Mouse (Mus musculus) forebrain, postnatal 0 days (tissue): ENCODE results near the gene Crls1. TPM values are rescaled to one million over a fixed set of nuclear protein-coding genes. Genes with fewer than 3 reads are reported as not detected.

Experiments
- ATAC-seq: fragments of 200-750 bp; cut with Nextera tagmentation; 2 replicates; pipeline ENCODE4 v1.8.0; 2017; ENCODE audit warnings: mild to moderate bottlenecking, moderate library complexity
- DNase-seq: peaks from one replicate; pipeline ENCODE4 v3.0.0-alpha.2; 2015
- H3K27ac ChIP-seq: fragments of 300-500 bp; sonication (generic); 2 replicates; pipeline ENCODE4 v1.5.1; 2014; ENCODE audit warnings: low read depth, mild to moderate bottlenecking, antibody characterized with exemption, low read length, moderate library complexity, mixed read lengths
- H3K27me3 ChIP-seq: fragments of 300-500 bp; sonication (generic); 2 replicates; pipeline ENCODE4 v1.6.1; 2014; ENCODE audit warnings: mild to moderate bottlenecking, low read length, mixed read lengths; ENCODE audit not compliant: insufficient read depth
- H3K36me3 ChIP-seq: fragments of 300-500 bp; sonication (generic); 2 replicates; pipeline ENCODE4 v1.6.1; 2014; ENCODE audit warnings: mild to moderate bottlenecking, moderate library complexity; ENCODE audit not compliant: insufficient read depth
- H3K4me1 ChIP-seq: fragments of 300-500 bp; sonication (generic); 2 replicates; pipeline ENCODE4 v1.6.1; 2014; ENCODE audit warnings: antibody characterized with exemption; ENCODE audit not compliant: insufficient read depth
- H3K4me2 ChIP-seq: fragments of 300-500 bp; sonication (generic); 2 replicates; pipeline ENCODE4 v1.6.1; 2014; ENCODE audit warnings: low read depth, mild to moderate bottlenecking, moderate library complexity
- H3K4me3 ChIP-seq: fragments of 300-500 bp; sonication (generic); 2 replicates; pipeline ENCODE4 v1.5.1; 2014; ENCODE audit warnings: low read depth, low read length, mixed read lengths
- H3K9ac ChIP-seq: fragments of 300-500 bp; sonication (generic); 2 replicates; pipeline ENCODE4 v1.6.1; 2014; ENCODE audit warnings: mild to moderate bottlenecking
- H3K9me3 ChIP-seq: fragments of 300-500 bp; sonication (generic); 2 replicates; pipeline ENCODE4 v1.6.1; 2016; ENCODE audit warnings: low read length
- CTCF ChIP-seq: sonication (generic); IDR thresholded peaks from 2 replicates; pipeline ENCODE4 v1.5.1; 2016; ENCODE audit warnings: antibody characterized with exemption, control low read depth, low read depth
- WGBS: fragments of 180-500 bp; shearing (Covaris S2); extraction: QIAGEN DNeasy Blood & Tissue Kit; methylation state at CpG from one replicate; pipeline ENCODE4 v1.1.7; 2014; 5-methylcytosine and 5-hydroxymethylcytosine counted together
- polyA plus RNA-seq: library from polyadenylated mRNA; unstranded; fragments of >200 nt; fragmentation: Nextera tagmentation; extraction: Ambion mirVana; gene quantifications from 2 replicates; pipeline ENCODE4 v1.2.1, GENCODE M21; 2015
- total RNA-seq: library from RNA; depleted of rRNA; stranded (reverse); fragments of >200 nt; gene quantifications from 2 replicates; pipeline ENCODE4 v1.2.3, GENCODE M21; 2014; rRNA removed

Gene Crls1
- 37.7 and 41.9 TPM in 2 replicates for total RNA-seq
- polyA plus RNA-seq: 22.0 and 24.4 TPM in 2 replicates

- WGBS: under 1% methylated on average over 88 of the region's 96 CpGs
- H3K36me3 ChIP-seq: peaks cover 3% of the 10 kb centered on the region; the same call in 1 of the 2 replicates
- peaks cover 17% of the 10 kb centered on the region for H3K4me1 ChIP-seq
- H3K4me3 ChIP-seq: peak within 1 kb of the TSS; percentile 92
- H3K4me2 ChIP-seq: peak within 1 kb of the TSS; percentile 67
- peak; percentile 99 for TF ChIP-seq CTCF
- ATAC-seq: peak; percentile 93
- H3K9ac ChIP-seq: peak within 1 kb of the TSS; percentile 76
- H3K27ac ChIP-seq: peak within 1 kb of the TSS; percentile 88
- H3K27me3 ChIP-seq: no peaks in the 10 kb centered on the region
- H3K9me3 ChIP-seq: no peaks in the 10 kb centered on the region
- peak; percentile 98 for DNase-seq
These were observed at the start of gene Crls1 for GRCm38 (mm10) chr2:132846407-132847358. Gene Crls1 (plus strand): TSS chr2:132846666.

GRCm38 (mm10) chr2:132802976-132803375 lies 43.5 kb upstream of the Crls1 start:
- no peak overlapping the region for H3K4me2 ChIP-seq

GRCm38 (mm10) chr2:132815608-132816314 lies 30.7 kb upstream of the Crls1 start, which contains the start of the genes Trmt6 and Mcm8:
Gene Trmt6 (minus strand): TSS chr2:132816055.
Gene Mcm8 (plus strand): TSS chr2:132816141.
- peak; percentile 47 for TF ChIP-seq CTCF
- H3K9me3 ChIP-seq: no peaks in the 10 kb centered on the region
- under 1% methylated on average over 59 of the region's 59 CpGs for WGBS
- DNase-seq (peak; percentile 96), ATAC-seq (peak; percentile 100)
- peak within 1 kb of the TSS; percentile 50 for H3K27ac ChIP-seq
- no peaks in the 10 kb centered on the region for H3K27me3 ChIP-seq
- no peaks in the 10 kb centered on the region for H3K4me1 ChIP-seq
- peak within 1 kb of the TSS; percentile 75 for H3K4me2 ChIP-seq
- peak within 1 kb of the TSS; percentile 83 for H3K4me3 ChIP-seq
- peaks cover 18% of the 10 kb centered on the region for H3K36me3 ChIP-seq
- H3K9ac ChIP-seq: peak within 1 kb of the TSS; percentile 60

More at GRCm38 (mm10) chr2:132802976-132803375, 43.5 kb upstream of the Crls1 start:
- 85% methylated on average over 2 of the region's 2 CpGs for WGBS
- Histone ChIP-seq H3K4me3 (no peak overlapping the region), H3K9ac (no peak overlapping the region), H3K36me3 (peaks cover 44% of the 10 kb centered on the region), H3K27me3 (no peaks in the 10 kb centered on the region), H3K27ac (no peak overlapping the region), H3K4me1 (no peaks in the 10 kb centered on the region), H3K9me3 (no peaks in the 10 kb centered on the region)
- no peak for TF ChIP-seq CTCF
- DNase-seq (no peak), ATAC-seq (no peak)

GRCm38 (mm10) chr2:132841071-132841470 lies 5.4 kb upstream of the Crls1 start:
- H3K27me3 ChIP-seq: no peaks in the 10 kb centered on the region
- H3K9ac ChIP-seq: no peak overlapping the region
- no peaks in the 10 kb centered on the region for H3K9me3 ChIP-seq
- H3K4me1 ChIP-seq: no peaks in the 10 kb centered on the region
- no peak overlapping the region for H3K4me3 ChIP-seq
- no peak for TF ChIP-seq CTCF
- no peak overlapping the region for H3K4me2 ChIP-seq
- 72% methylated on average over 4 of the region's 4 CpGs for WGBS
- H3K36me3 ChIP-seq: no peaks in the 10 kb centered on the region
- H3K27ac ChIP-seq: no peak overlapping the region
- ATAC-seq (no peak), DNase-seq (peak; percentile 4)

- peak overlapping the region; percentile 67 for H3K4me2 ChIP-seq
- peak overlapping the region; percentile 76 for H3K9ac ChIP-seq
- 43% methylated on average over 7 of the region's 7 CpGs for WGBS
- H3K27ac ChIP-seq: no peak overlapping the region
- TF ChIP-seq CTCF: no peak
- peaks cover 17% of the 10 kb centered on the region for H3K4me1 ChIP-seq
- H3K36me3 ChIP-seq: peaks cover 3% of the 10 kb centered on the region; the same call in 1 of the 2 replicates
- ATAC-seq (no peak), DNase-seq (no peak)
- H3K4me3 ChIP-seq: peak overlapping the region; percentile 92
- no peaks in the 10 kb centered on the region for H3K9me3 ChIP-seq
- no peaks in the 10 kb centered on the region for H3K27me3 ChIP-seq
These were observed 1.1 kb downstream of the Crls1 start for GRCm38 (mm10) chr2:132847581-132847980.

- H3K9ac ChIP-seq: no peak overlapping the region
- no peak overlapping the region for H3K27ac ChIP-seq
- H3K4me2 ChIP-seq: peak overlapping the region; percentile 67; the same call in 1 of the 2 replicates
- no peaks in the 10 kb centered on the region for H3K27me3 ChIP-seq
- H3K4me1 ChIP-seq: peaks cover 17% of the 10 kb centered on the region
- H3K36me3 ChIP-seq: peaks cover 3% of the 10 kb centered on the region; the same call in 1 of the 2 replicates
- no peak for TF ChIP-seq CTCF
- DNase-seq (no peak), ATAC-seq (no peak)
- no peak overlapping the region for H3K4me3 ChIP-seq
- WGBS: 88% methylated on average over 4 of the region's 4 CpGs
- no peaks in the 10 kb centered on the region for H3K9me3 ChIP-seq
These were observed 1.9 kb downstream of the Crls1 start for GRCm38 (mm10) chr2:132848361-132848760.
